Mouse (Mus musculus) T-cell, adult 2 months (primary cell): ENCODE measurements around the gene Eif3d.
A peak's percentile ranks its signal among the peaks of the same experiment; 100 is the strongest.
"Not testable (repeated sequence)": the region's sequence is repeated elsewhere in the genome, so short reads cannot be mapped to it uniquely, and the experiment has no call there.

Experiments
- DNase-seq: peaks from one replicate; pipeline ENCODE4 v3.0.0; 2022; ENCODE audit warnings: low spot score

Eif3d gene

GRCm38 (mm10) chr15:77970470-77971292, at the start of gene Eif3d:
Eif3d (minus strand) TSS chr15:77970813.
- peak; percentile 96 for DNase-seq

- no peak for DNase-seq
These were observed 43.4 kb upstream of the Eif3d start for GRCm38 (mm10) chr15:78014046-78014445.

GRCm38 (mm10) chr15:78008206-78008605, 37.6 kb upstream of the Eif3d start:
- DNase-seq: not testable (repeated sequence)

- no peak for DNase-seq
These were observed 33.3 kb upstream of the Eif3d start for GRCm38 (mm10) chr15:78003929-78004328.

- no peak for DNase-seq
These were observed 30.8 kb upstream of the Eif3d start for GRCm38 (mm10) chr15:78001400-78001799.

- DNase-seq: no peak
These were observed 17.9 kb upstream of the Eif3d start for GRCm38 (mm10) chr15:77988541-77988940.

- no peak for DNase-seq
These were observed 12.8 kb upstream of the Eif3d start for GRCm38 (mm10) chr15:77983391-77983790.

- peak; percentile 37 for DNase-seq
These were observed 11.8 kb upstream of the Eif3d start for GRCm38 (mm10) chr15:77982195-77982939.

GRCm38 (mm10) chr15:77981181-77981680, 10.6 kb upstream of the Eif3d start:
- no peak for DNase-seq

- DNase-seq: no peak
These were observed 8.8 kb upstream of the Eif3d start for GRCm38 (mm10) chr15:77979427-77979865.

GRCm38 (mm10) chr15:77977663-77978062, 7.0 kb upstream of the Eif3d start:
- no peak for DNase-seq

- DNase-seq: no peak
These were observed 3.7 kb upstream of the Eif3d start for GRCm38 (mm10) chr15:77974165-77974841.

- DNase-seq: no peak
These were observed 608 bp downstream of the Eif3d start for GRCm38 (mm10) chr15:77969940-77970469.

- DNase-seq: no peak
These were observed 5.5 kb downstream of the Eif3d start for GRCm38 (mm10) chr15:77965117-77965528.

GRCm38 (mm10) chr15:77962447-77962846, 8.2 kb downstream of the Eif3d start:
- DNase-seq: no peak

- no peak for DNase-seq
These were observed 9.9 kb downstream of the Eif3d start for GRCm38 (mm10) chr15:77960693-77961092.

GRCm38 (mm10) chr15:77958071-77958470, 12.5 kb downstream of the Eif3d start:
- DNase-seq: no peak

GRCm38 (mm10) chr15:77957625-77958024, 13.0 kb downstream of the Eif3d start:
- no peak for DNase-seq

GRCm38 (mm10) chr15:77956404-77956901, 14.2 kb downstream of the Eif3d start, which contains the start of gene Foxred2:
Foxred2 (minus strand) TSS chr15:77956722.
- DNase-seq: peak; percentile 93

- DNase-seq: no peak
These were observed 14.9 kb downstream of the Eif3d start for GRCm38 (mm10) chr15:77955440-77956403.

GRCm38 (mm10) chr15:77954362-77954761, 16.3 kb downstream of the Eif3d start:
- peak; percentile 53 for DNase-seq
